Mouse (Mus musculus): ENCODE results near the gene Mrtfa. TPM values are rescaled to one million over a fixed set of nuclear protein-coding genes. Genes with fewer than 3 reads are reported as not detected.

Mrtfa gene
- polyA plus RNA-seq, 1 experiment from 2014 or later: 21.2 TPM

- Histone ChIP-seq H3K9ac (no peak overlapping the region), H3K4me3 (no peak overlapping the region), H3K9me3 (replicated peaks) (no peaks in the 10 kb centered on the region), H3K27me3 (no peaks in the 10 kb centered on the region), H3K27ac (no peak overlapping the region), H3K4me1 (peaks cover 9% of the 10 kb centered on the region), H3K4me2 (no peak overlapping the region), H3K36me3 (ENCODE audit: poor library complexity, severe bottlenecking) (no peaks in the 10 kb centered on the region)
- ATAC-seq: no peak
- 88% methylated on average over 2 of the region's 2 CpGs for WGBS
Measured at GRCm38 (mm10) chr15:80983264-80983663, 207.3 kb downstream of the Mrtfa start.

GRCm38 (mm10) chr15:80981176-80981575, 209.4 kb downstream of the Mrtfa start:
- ATAC-seq: no peak
- H3K4me2 ChIP-seq: no peak overlapping the region
- H3K27me3 ChIP-seq: no peaks in the 10 kb centered on the region
- no peaks in the 10 kb centered on the region for H3K9me3 ChIP-seq (replicated peaks)
- no peak overlapping the region for H3K4me3 ChIP-seq
- H3K36me3 ChIP-seq (ENCODE audit: poor library complexity, severe bottlenecking): no peaks in the 10 kb centered on the region
- H3K27ac ChIP-seq: no peak overlapping the region
- no peak overlapping the region for H3K9ac ChIP-seq
- 92% methylated on average over 4 of the region's 4 CpGs for WGBS
- H3K4me1 ChIP-seq: peaks cover 11% of the 10 kb centered on the region

- 82% methylated on average over 4 of the region's 4 CpGs for WGBS
- Histone ChIP-seq H3K27ac (no peak overlapping the region), H3K27me3 (no peaks in the 10 kb centered on the region), H3K9ac (no peak overlapping the region), H3K4me3 (no peak overlapping the region), H3K4me1 (peaks cover 11% of the 10 kb centered on the region), H3K4me2 (no peak overlapping the region), H3K9me3 (replicated peaks) (no peaks in the 10 kb centered on the region), H3K36me3 (ENCODE audit: poor library complexity, severe bottlenecking) (no peaks in the 10 kb centered on the region)
- no peak for ATAC-seq
Measured at GRCm38 (mm10) chr15:80979611-80980010, 210.9 kb downstream of the Mrtfa start.

- H3K36me3 ChIP-seq (ENCODE audit: poor library complexity, severe bottlenecking): no peaks in the 10 kb centered on the region
- no peaks in the 10 kb centered on the region for H3K27me3 ChIP-seq
- H3K4me1 ChIP-seq: peaks cover 11% of the 10 kb centered on the region
- no peaks in the 10 kb centered on the region for H3K9me3 ChIP-seq (replicated peaks)
- peak within 1 kb of the TSS; percentile 40; the same call in 1 of the 2 replicates for H3K27ac ChIP-seq
- peak; percentile 96 for ATAC-seq
- H3K9ac ChIP-seq: peak within 1 kb of the TSS; percentile 84
- H3K4me3 ChIP-seq: peak within 1 kb of the TSS; percentile 88
- H3K4me2 ChIP-seq: peak within 1 kb of the TSS; percentile 86
- under 1% methylated on average over 67 of the region's 67 CpGs for WGBS
Measured at GRCm38 (mm10) chr15:80977620-80978334, 212.8 kb downstream of the Mrtfa start, which contains the start of gene Sgsm3. TSS of gene Sgsm3 (plus strand) at chr15:80977765.

- no peak overlapping the region for H3K9ac ChIP-seq
- H3K4me2 ChIP-seq: no peak overlapping the region
- no peaks in the 10 kb centered on the region for H3K27me3 ChIP-seq
- H3K27ac ChIP-seq: no peak overlapping the region
- no peaks in the 10 kb centered on the region for H3K9me3 ChIP-seq (replicated peaks)
- peaks cover 11% of the 10 kb centered on the region for H3K4me1 ChIP-seq
- H3K36me3 ChIP-seq (ENCODE audit: poor library complexity, severe bottlenecking): 0 out of 2 replicates have a peak, but pooled peaks cover under 1% of the 10 kb centered on the region
- ATAC-seq: no peak
- H3K4me3 ChIP-seq: no peak overlapping the region
- WGBS: 87% methylated on average over 3 of the region's 3 CpGs
Measured at GRCm38 (mm10) chr15:80975666-80976065, 214.9 kb downstream of the Mrtfa start.

GRCm38 (mm10) chr15:80974311-80974710, 216.2 kb downstream of the Mrtfa start:
- 61% methylated on average over 5 of the region's 5 CpGs for WGBS
- no peak for ATAC-seq
- H3K4me1 ChIP-seq: peaks cover 11% of the 10 kb centered on the region
- H3K4me3 ChIP-seq: no peak overlapping the region
- H3K27me3 ChIP-seq: no peaks in the 10 kb centered on the region
- H3K36me3 ChIP-seq (ENCODE audit: poor library complexity, severe bottlenecking): peaks cover 12% of the 10 kb centered on the region
- no peak overlapping the region for H3K4me2 ChIP-seq
- H3K9me3 ChIP-seq (replicated peaks): no peaks in the 10 kb centered on the region
- H3K27ac ChIP-seq: no peak overlapping the region
- no peak overlapping the region for H3K9ac ChIP-seq

GRCm38 (mm10) chr15:80969371-80969770, 221.2 kb downstream of the Mrtfa start:
- Histone ChIP-seq H3K36me3 (ENCODE audit: poor library complexity, severe bottlenecking) (peaks cover 55% of the 10 kb centered on the region), H3K4me2 (no peak overlapping the region)
- WGBS: 96% methylated on average over 1 of the region's 1 CpGs

More at GRCm38 (mm10) chr15:80969371-80969770, 221.2 kb downstream of the Mrtfa start:
- Histone ChIP-seq H3K4me1 (no peaks in the 10 kb centered on the region), H3K27ac (no peak overlapping the region), H3K27me3 (no peaks in the 10 kb centered on the region), H3K9me3 (replicated peaks) (no peaks in the 10 kb centered on the region), H3K9ac (no peak overlapping the region), H3K4me3 (no peak overlapping the region)
- no peak for ATAC-seq

Other genes starting within 250 kb of the Mrtfa start
- 123 and 134 TPM in 2 replicates for gene Adsl, start 242.3 kb downstream of the Mrtfa start, polyA plus RNA-seq (2015; fragmentation: Nextera tagmentation; extraction: Ambion mirVana)
- gene Sgsm3, start 213.0 kb downstream of the Mrtfa start, polyA plus RNA-seq (2015; fragmentation: Nextera tagmentation; extraction: Ambion mirVana): 39.2 and 42.5 TPM in 2 replicates
- 0.87 and 0.92 TPM in 2 replicates for gene Mchr1, start 44.7 kb upstream of the Mrtfa start, polyA plus RNA-seq (2015; fragmentation: Nextera tagmentation; extraction: Ambion mirVana)
- gene Slc25a17, start 170.1 kb upstream of the Mrtfa start, polyA plus RNA-seq (2015; fragmentation: Nextera tagmentation; extraction: Ambion mirVana): 129 and 130 TPM in 2 replicates
- 199 and 201 TPM in 2 replicates for gene St13, start 209.3 kb upstream of the Mrtfa start, polyA plus RNA-seq (2015; fragmentation: Nextera tagmentation; extraction: Ambion mirVana)
- 8.4 and 9.5 TPM in 2 replicates for gene Xpnpep3, start 209.4 kb upstream of the Mrtfa start, polyA plus RNA-seq (2015; fragmentation: Nextera tagmentation; extraction: Ambion mirVana)
- 2.0 and 2.2 TPM in 2 replicates for gene Dnajb7, start 217.5 kb upstream of the Mrtfa start, polyA plus RNA-seq (2015; fragmentation: Nextera tagmentation; extraction: Ambion mirVana)